Mouse (Mus musculus) activated CD4-positive, CD25-positive, alpha-beta regulatory T cell, adult 4 months (primary cell): ENCODE results near the gene Lcp1. TPM values are rescaled to one million over a fixed set of nuclear protein-coding genes. Genes with fewer than 3 reads are reported as not detected.

Experiments used
- ATAC-seq: one replicate; pipeline ENCODE4 v1.8.0; 2017
- polyA plus RNA-seq, 2 experiments: library from polyadenylated mRNA; unstranded; fragments of 100-300 nt; shearing (Covaris generic); gene quantifications; one replicate each; pipeline ENCODE4 v1.2.1; 2017

Lcp1 gene
- polyA plus RNA-seq, 2 experiments from 2014 or later: 1,354 to 1,613 TPM

DNA sequence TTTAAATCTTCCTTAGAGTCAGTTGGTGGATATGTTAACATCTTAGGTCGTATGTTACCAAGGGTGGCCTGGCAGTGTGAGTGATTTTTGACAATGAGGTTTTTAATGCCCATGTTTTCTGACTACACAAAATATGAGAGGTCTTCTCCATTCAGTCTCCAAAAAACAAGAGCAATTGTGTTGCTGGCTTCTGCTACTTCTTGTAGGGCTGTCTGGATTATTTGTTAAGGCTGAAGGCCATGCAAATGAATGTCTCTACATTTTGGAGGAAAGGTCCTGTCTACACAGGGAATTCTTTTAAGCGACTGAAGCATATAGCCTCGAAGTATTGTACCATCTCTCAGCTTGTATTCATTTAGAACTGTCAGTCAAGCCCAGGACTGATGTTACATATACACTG lies 46.5 kb downstream of the Lcp1 start:
- ATAC-seq: no peak

DNA sequence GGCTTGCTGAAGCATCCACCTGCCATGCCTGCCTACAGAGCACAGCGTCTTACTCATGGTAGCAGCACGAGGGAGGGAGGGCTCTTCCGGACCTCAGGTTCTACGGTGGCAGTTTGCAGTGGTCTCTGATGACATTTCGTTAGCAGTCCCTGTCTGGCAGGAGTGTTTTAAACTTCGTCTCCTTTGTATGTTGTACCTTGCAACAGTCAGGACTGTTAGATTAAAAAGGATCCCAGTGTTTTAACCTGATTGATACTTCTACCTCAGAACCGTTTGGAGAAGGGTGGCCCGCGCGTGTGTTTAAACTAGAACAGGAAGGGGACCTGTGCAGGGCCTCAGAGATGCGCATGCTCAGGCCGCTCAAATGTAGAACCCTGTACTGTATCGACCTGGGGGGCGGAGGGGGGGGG lies 47.5 kb downstream of the Lcp1 start:
- peak; percentile 25 for ATAC-seq

- ATAC-seq: no peak
Observed at GRCm38 (mm10) chr14:75178801-75179211, 47.9 kb downstream of the Lcp1 start.

DNA sequence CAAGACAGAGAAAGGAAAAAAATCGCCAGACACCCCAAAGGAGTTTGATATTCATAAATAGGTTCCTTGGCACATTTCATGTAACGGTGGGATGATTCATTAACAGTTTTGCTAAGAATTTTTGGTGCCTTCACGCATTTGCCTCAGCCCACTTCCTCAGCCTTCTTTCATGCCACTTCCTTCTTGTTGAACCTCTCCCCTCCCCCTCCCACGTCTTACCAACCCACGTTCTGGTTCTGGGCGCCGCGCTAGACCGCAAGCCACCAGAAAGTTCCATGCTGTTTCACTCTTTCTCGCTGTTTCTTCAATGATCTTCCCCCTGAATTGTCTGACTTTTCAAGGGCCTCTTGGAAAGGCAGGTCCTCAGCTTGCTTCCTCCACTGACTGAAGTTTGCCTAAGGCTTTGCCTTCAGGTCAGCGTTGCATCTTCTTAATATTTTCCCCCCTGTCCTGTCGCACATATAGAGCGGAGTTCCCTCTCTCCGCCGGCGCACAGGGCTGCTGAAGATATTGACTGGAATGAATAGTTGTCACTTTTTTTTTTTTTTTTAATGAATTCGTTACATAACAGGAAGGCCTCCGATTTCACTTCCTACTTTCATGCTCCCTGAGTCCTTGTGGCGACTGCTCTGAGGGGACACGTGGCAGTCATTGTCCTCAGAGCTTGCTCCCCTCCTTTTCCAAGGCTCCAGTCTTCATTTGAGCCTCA lies 48.5 kb downstream of the Lcp1 start:
- peak; percentile 55 for ATAC-seq

GRCm38 (mm10) chr14:75180551-75180978 lies 49.7 kb downstream of the Lcp1 start:
- ATAC-seq: no peak

DNA sequence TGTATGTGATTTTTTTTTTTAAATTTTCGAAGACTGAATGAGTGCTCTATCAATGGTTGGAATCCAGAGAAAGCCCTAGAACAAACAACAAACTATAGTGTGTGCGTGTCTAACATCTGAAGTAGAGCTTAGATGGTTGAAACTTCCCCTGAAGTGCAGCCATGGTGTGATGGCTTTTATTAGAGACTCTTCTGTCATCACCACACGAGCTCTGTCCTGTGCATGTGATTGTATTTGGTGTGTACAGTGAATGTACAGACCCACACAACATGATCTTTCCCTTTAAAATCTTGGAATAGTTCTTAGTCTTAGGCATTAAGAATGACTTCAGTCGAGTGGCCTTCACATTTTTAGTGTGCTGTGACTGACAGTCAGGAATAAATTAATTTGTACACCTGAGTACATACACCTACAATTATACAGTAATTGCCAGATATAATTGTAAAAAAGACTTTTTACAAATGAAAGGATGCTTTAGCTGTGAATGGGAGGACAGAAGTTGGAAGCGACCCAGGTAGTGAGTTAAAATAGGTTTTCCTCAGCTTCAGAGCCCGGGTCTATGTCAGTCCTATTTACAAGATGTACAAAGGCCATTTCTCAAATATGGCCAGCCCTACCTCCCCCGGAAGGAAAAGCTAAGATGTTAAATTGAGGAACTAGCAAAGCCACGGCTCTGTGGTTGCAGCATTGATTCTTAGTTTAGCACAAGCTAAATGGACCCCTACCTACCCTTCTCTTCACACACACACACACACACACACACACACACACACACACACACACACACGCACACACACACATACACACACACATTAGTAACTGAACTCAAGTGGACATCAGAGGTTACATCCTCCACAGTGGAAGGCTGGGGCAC lies 50.4 kb downstream of the Lcp1 start:
- ATAC-seq: no peak

DNA sequence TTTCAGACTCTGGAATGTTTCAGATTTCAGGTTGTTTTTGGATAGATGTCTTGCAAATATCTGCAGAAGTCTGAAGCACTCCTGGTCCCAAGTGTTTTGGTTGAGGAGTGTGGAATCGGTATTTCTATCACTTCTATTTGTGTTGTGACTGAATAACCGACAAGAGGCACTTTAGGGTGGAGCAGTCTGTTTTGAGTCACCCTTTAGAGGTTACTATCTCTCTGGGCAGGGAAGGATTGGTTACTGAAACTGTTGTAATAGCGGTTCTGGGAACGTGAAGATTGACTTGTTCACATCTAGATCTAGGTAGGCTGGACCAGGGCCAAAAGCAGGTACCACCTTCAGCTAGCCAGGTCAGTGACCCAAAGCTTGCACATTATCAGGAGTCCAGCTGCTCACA lies 51.5 kb downstream of the Lcp1 start:
- no peak for ATAC-seq

DNA sequence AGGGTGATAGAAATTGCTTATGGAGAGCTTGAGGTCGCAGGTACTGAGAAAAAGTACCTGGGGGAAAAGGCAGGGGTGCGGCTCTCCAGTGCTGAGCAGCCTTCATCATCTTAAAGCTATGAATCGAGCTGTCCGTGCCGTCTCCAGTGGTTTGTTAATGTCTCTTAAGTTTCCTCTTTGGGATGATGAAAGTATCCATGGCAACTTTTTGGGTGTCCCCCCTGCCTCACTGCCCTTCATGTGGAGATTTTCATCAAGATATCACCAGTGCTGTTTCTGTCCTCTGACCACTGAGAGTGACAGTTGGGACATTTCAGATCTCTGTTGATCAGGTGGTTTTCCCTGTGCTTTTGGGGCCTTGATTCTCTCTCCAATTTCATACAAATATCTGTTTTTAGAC lies 51.9 kb downstream of the Lcp1 start:
- no peak for ATAC-seq

DNA sequence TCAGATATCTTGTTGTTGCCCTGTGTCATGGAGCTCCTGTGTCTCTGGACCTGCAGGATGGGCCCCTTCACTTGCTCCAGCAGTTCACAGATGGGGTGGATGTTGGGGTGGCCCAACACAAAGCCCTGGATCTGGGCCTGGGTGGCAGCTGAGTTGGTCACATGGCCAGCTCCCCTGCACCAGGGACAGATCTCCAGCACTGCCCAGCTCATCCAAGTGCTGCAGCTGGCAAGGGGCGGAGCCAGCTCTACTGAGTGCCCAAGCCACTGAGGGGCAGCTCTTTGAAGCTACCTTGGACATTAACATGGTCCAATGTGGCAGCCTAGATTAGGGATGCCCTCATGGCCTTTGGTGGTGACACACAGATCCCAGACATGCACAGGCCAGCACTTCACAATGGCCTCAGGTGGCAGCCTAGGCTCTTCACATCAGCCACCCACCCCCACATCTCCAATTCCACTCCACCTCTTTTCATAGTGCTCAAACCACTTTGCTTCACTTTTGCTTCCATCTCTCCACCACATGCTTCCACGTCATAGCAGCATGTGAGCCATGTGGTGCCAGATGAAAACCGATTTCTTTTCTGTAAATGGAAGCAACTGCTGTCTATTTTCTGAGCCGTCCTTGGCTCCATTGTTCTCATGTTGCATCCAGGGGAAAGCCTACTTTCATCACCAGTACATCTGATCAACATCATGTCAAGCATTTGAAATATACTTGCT lies 53.3 kb downstream of the Lcp1 start:
- ATAC-seq: no peak

DNA sequence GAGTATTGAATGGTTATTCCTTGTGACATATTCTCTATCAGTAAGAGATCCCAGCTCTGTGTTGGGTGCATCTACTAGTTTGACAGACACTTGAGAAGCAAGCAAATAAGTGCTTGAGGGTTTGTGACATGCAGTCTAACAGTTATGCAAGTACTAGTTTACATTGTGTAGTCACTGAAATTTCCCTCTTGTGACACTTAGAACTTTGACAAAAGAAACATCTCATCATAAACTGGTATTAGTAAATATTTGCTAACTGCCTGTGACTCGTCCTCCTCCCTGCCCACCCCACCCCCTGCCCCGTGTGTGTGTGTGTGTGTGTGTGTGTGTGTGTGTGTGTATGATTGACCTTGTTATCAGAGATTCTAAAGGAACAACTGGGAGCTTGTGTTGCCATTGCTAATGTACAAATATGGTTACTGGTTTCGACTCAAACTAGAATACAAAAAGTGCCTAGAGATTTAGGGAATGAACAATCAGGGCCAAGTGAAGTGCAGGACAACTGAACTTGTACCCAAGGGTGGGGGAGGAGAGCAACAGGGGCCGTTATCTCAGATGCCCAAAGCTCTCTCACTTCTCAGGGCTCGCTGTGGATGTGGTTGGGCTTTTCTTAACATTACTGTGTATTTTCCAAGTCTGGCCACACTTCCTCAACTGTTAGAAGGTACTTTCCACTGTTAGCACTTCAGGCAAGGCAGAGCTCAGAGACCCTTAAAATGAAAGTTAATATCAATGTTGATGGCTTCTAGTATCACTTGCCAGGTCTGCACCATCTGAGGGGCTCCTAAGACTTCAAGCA lies 55.1 kb downstream of the Lcp1 start:
- ATAC-seq: peak; percentile 44

DNA sequence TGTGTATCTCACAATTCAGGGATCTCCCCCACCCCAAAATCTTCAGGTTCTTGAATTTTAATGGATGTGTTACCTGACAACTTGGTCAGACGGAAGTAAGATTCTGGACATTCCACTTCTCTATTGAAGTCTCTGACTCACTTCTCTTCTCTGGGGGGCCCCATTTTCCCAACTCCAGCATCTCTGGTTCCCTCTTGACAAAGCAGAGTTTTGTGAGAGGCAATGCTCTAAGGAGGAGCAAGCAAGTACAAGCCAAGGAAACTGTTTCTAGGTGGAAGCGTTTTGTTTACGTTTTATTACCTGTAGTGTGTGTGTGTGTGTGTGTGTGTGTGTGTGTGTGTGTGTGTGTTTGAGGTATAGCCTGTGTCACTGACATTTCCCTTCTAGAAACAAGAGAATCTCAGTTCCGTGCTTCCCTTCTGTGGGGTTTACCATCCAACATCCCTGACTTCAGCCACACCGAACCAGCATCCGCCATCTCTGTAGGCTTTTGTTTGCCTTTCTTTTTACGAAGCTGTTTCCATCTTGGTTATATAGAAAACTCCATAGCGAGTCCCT lies 56.0 kb downstream of the Lcp1 start:
- peak; percentile 19 for ATAC-seq

GRCm38 (mm10) chr14:75188521-75188920 lies 57.6 kb downstream of the Lcp1 start:
- ATAC-seq: no peak

DNA sequence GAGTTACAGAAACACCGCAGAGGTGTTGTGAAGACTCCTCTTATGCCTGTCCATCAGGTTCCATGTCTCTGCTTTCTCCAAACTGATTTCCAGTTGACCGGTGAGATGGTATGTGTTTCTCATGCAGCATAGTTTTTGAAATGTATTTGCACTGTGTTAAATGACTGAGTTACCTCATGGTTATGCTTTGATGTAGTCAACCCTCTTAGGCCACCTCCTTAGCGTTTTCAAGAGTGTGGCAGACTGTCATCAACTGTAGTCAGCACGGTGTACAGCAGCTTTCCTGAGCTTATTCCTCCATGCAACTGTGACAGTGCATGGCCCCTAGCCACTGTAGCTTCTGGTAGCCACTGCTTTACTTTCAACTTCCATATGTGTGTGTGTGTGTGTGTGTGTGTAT lies 58.1 kb downstream of the Lcp1 start:
- ATAC-seq: no peak

DNA sequence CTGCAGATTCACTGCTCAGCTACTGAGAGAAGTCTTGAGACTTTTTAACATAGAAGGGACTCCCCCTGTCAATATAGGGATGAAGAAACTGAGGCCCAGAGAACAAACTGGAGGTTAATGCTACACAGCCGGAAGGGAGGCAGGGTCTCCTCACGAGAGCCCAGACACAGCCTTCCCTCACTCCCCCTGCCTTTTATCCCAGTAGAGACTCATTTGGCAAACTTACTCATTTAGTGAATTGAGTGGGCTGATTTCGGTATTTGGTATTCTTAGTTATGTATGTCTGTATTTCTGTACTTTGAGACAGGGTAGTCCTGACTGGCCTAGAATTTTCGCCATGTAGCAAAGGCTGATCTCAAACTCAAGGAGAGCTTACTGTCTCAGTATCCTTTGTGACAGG lies 59.8 kb downstream of the Lcp1 start:
- peak; percentile 5 for ATAC-seq

GRCm38 (mm10) chr14:75192427-75192826 lies 61.5 kb downstream of the Lcp1 start:
- no peak for ATAC-seq

DNA sequence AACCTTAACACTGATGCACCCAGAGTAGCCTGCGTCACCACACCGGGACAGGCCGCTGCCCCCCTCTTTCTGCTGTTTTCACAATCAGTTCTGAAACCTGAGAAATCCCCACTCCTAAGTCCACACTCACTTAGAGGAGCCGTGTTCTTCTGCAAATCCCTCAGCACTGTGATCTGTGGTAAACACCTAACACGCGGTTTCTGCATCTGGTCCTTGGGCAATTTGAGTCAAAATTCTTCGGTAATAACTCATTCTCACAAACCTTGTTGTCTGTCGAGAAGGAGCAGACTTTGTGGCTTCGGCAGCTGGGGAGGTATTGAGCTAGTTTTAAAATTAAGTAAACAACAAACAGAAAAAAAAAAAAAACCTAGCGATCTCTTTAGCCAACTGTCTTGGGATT lies 62.0 kb downstream of the Lcp1 start:
- no peak for ATAC-seq

GRCm38 (mm10) chr14:75195530-75195929 lies 64.6 kb downstream of the Lcp1 start:
- no peak for ATAC-seq

- ATAC-seq: peak; percentile 25
Observed at GRCm38 (mm10) chr14:75197027-75197426, 66.1 kb downstream of the Lcp1 start.

- peak; percentile 45 for ATAC-seq
Observed at GRCm38 (mm10) chr14:75197660-75198059, 66.8 kb downstream of the Lcp1 start.

GRCm38 (mm10) chr14:75205363-75206051 lies 74.6 kb downstream of the Lcp1 start:
- no peak for ATAC-seq

- no peak for ATAC-seq
Observed at GRCm38 (mm10) chr14:75206307-75206706, 75.4 kb downstream of the Lcp1 start.
